27 mouse cellular contexts compared by ENCODE assay signal in genomic region chr1:182727541-182727940, GRCm38 (mm10). TPM values are rescaled to one million over a fixed set of nuclear protein-coding genes. Genes with fewer than 3 reads are reported as not detected.
DNase-seq lines count a peak whose midpoint lies in the region; ATAC-seq and TF ChIP-seq lines count a peak whose summit lies in the region.
"Had no signal": no experiment of that assay in that cellular context is flagged by ENCODE, and none has a peak within 500 bp of the region (broad histone marks: within the 10 kb centered on the region; RNA-seq: fewer than 3 reads in every experiment).

No protein-coding gene starts in this region.

- TF ChIP-seq CTCF in layer of hippocampus, adult 2 months (conservative IDR thresholded peaks at IDR 0.05): no peak
- TF ChIP-seq CTCF in brain, embryonic 14.5 days (IDR thresholded peaks at IDR 0.05; ENCODE audit: borderline replicate concordance, extremely low read depth, insufficient read depth, insufficient read length): no peak

- no peaks in the 10 kb centered on the region for H3K27me3 ChIP-seq in hindbrain, embryonic 10.5 days (ENCODE audit: insufficient read depth, poor library complexity, severe bottlenecking)
- H3K27me3 ChIP-seq in hindbrain, embryonic 11.5 days (ENCODE audit: control insufficient read depth, insufficient read depth, low read length): no peaks in the 10 kb centered on the region
- H3K27me3 ChIP-seq in limb, embryonic 10.5 days (ENCODE audit: low read depth, poor library complexity, severe bottlenecking): no peaks in the 10 kb centered on the region
- H3K27me3 ChIP-seq: hindbrain, embryonic 13.5 days; limb, embryonic 12.5 days; liver, embryonic 13.5 days; lung, embryonic 15.5 days; neural tube, embryonic 13.5 days had no signal

- no peaks in the 10 kb centered on the region for H3K9me3 ChIP-seq in hindbrain, embryonic 10.5 days
- no peaks in the 10 kb centered on the region for H3K9me3 ChIP-seq in hindbrain, embryonic 11.5 days (ENCODE audit: control insufficient read depth, low read length)
- no peaks in the 10 kb centered on the region for H3K9me3 ChIP-seq in limb, embryonic 10.5 days (replicated peaks)
- H3K9me3 ChIP-seq: hindbrain, embryonic 13.5 days; limb, embryonic 12.5 days; liver, embryonic 13.5 days; lung, embryonic 15.5 days; neural tube, embryonic 13.5 days had no signal

- TF ChIP-seq POLR2A in brain, embryonic 14.5 days (IDR thresholded peaks at IDR 0.05; ENCODE audit: borderline replicate concordance, extremely low read depth, insufficient read depth, insufficient read length, poor library complexity, severe bottlenecking): no peak

- no peak for DNase-seq in hindbrain, embryonic 10.5 days (ENCODE audit: low spot score)
- DNase-seq in hindbrain, embryonic 11.5 days (ENCODE audit: low spot score): no peak
- DNase-seq in layer of hippocampus, adult 2 months (ENCODE audit: low spot score in 2 of 2): no peak
- DNase-seq in layer of hippocampus, postnatal 14 days (ENCODE audit: low spot score in 2 of 2): no peak
- DNase-seq in brain, embryonic 14.5 days (ENCODE audit: low read depth): peak; percentile 56
- peak; percentile 25 for DNase-seq in limb, embryonic 10.5 days (ENCODE audit: low spot score)
- no peak for DNase-seq in adrenal gland, postnatal 36 days
- DNase-seq in testis, postnatal 14 days (ENCODE audit: low spot score): no peak
- DNase-seq: adrenal gland, adult 2 months; cerebellum, adult 11-12 months; cerebellum, postnatal 36 days; heart, adult 18-20 months; liver, embryonic 13.5 days had no signal

- 59% methylated on average over 12 of the region's 12 CpGs for WGBS in hindbrain, embryonic 10.5 days
- whole genome bisulfite sequencing in hindbrain, embryonic 11.5 days: 57% methylated on average over 12 of the region's 12 CpGs
- WGBS in limb, embryonic 10.5 days: 65% methylated on average over 12 of the region's 12 CpGs

- ATAC-seq in hindbrain, embryonic 11.5 days (ENCODE audit: low FRiP score): no peak
- ATAC-seq: forebrain, embryonic 16.5 days; intestine, embryonic 16.5 days had no signal

- H3K36me3 ChIP-seq in hindbrain, embryonic 10.5 days: no peaks in the 10 kb centered on the region
- H3K36me3 ChIP-seq in hindbrain, embryonic 11.5 days (ENCODE audit: control insufficient read depth, insufficient read depth, low read length): no peaks in the 10 kb centered on the region
- no peaks in the 10 kb centered on the region for H3K36me3 ChIP-seq in limb, embryonic 10.5 days
- H3K36me3 ChIP-seq: hindbrain, embryonic 13.5 days; limb, embryonic 12.5 days; liver, embryonic 13.5 days; lung, embryonic 15.5 days; neural tube, embryonic 13.5 days had no signal

- H3K27ac ChIP-seq in hindbrain, embryonic 10.5 days: peak overlapping the region; percentile 35; the same call in 1 of the 2 replicates
- H3K27ac ChIP-seq in hindbrain, embryonic 11.5 days (ENCODE audit: low read depth, low read length): no peak overlapping the region
- peak overlapping the region; percentile 62; the same call in 1 of the 2 replicates for H3K27ac ChIP-seq in layer of hippocampus, adult 2 months
- no peak overlapping the region for H3K27ac ChIP-seq in limb, embryonic 10.5 days
- H3K27ac ChIP-seq: hindbrain, embryonic 13.5 days; left cerebral cortex, adult 2 months; limb, embryonic 12.5 days; liver, embryonic 13.5 days; lung, embryonic 15.5 days; macrophage; neural tube, embryonic 13.5 days had no signal

- H3K4me3 ChIP-seq in hindbrain, embryonic 10.5 days: no peak overlapping the region
- H3K4me3 ChIP-seq in hindbrain, embryonic 11.5 days (ENCODE audit: low read depth, low read length): no peak overlapping the region
- H3K4me3 ChIP-seq in layer of hippocampus, adult 2 months: no peak overlapping the region
- no peak overlapping the region for H3K4me3 ChIP-seq in limb, embryonic 10.5 days
- H3K4me3 ChIP-seq: erythroblast, embryonic 14.5 days; hindbrain, embryonic 13.5 days; left cerebral cortex, adult 2 months; limb, embryonic 12.5 days; liver, embryonic 13.5 days; lung, embryonic 15.5 days; neural tube, embryonic 13.5 days had no signal

- no peak overlapping the region for H3K4me2 ChIP-seq in hindbrain, embryonic 11.5 days (replicated peaks; ENCODE audit: low read depth, low read length)
- H3K4me2 ChIP-seq: hindbrain, embryonic 13.5 days; limb, embryonic 12.5 days; liver, embryonic 13.5 days; lung, embryonic 15.5 days; neural tube, embryonic 13.5 days had no signal

- H3K9ac ChIP-seq in hindbrain, embryonic 11.5 days (ENCODE audit: low read depth, low read length): no peak overlapping the region
- H3K9ac ChIP-seq: hindbrain, embryonic 13.5 days; limb, embryonic 12.5 days; liver, embryonic 13.5 days; lung, embryonic 15.5 days; neural tube, embryonic 13.5 days had no signal

- H3K4me1 ChIP-seq in hindbrain, embryonic 10.5 days (replicated peaks): peaks cover 14% of the 10 kb centered on the region; the same call in 1 of the 2 replicates
- H3K4me1 ChIP-seq in hindbrain, embryonic 11.5 days (replicated peaks; ENCODE audit: control insufficient read depth, insufficient read depth, low read length): no peaks in the 10 kb centered on the region
- 0 out of 2 replicates have a peak, but pooled peaks cover 4% of the 10 kb centered on the region for H3K4me1 ChIP-seq in limb, embryonic 10.5 days
- H3K4me1 ChIP-seq: limb, embryonic 12.5 days; liver, embryonic 13.5 days had no signal

RNA-seq across cellular contexts. Expression of gene Ccdc185, which starts 21.4 kb away (rescaled TPM):
- not detected in 2 replicates for polyA plus RNA-seq in hindbrain, embryonic 10.5 days (2016; fragmentation: Nextera tagmentation; extraction: Ambion mirVana)
- polyA plus RNA-seq in hindbrain, embryonic 11.5 days (2014; fragmentation: Nextera tagmentation; extraction: Ambion mirVana): not detected in 2 replicates
- total RNA-seq in layer of hippocampus, adult 2 months (2021): under 1 TPM; 0.23 to 0.34 TPM
- under 1 TPM; 0.25 to 0.31 TPM for total RNA-seq in layer of hippocampus, postnatal 14 days (2021)
- polyA plus RNA-seq in brain, embryonic 14.5 days (2012; rRNA removed): not detected in 2 replicates
- polyA plus RNA-seq in limb, embryonic 10.5 days (2016; fragmentation: Nextera tagmentation; extraction: Ambion mirVana): not detected in 2 replicates
- not detected for total RNA-seq in adrenal gland, postnatal 36 days (2021)
- total RNA-seq: adrenal gland, adult 2 months; gastrocnemius, adult 8-10 months; heart, adult 18-20 months had no signal
- polyA plus RNA-seq: adrenal gland, adult 2 months; embryonic facial prominence, embryonic 11.5 days; erythroblast, embryonic 14.5 days; forebrain, embryonic 16.5 days; heart, postnatal 0 days; hindbrain, embryonic 13.5 days; limb, embryonic 12.5 days; liver, embryonic 13.5 days; lung, embryonic 15.5 days; macrophage; neural tube, embryonic 13.5 days; spleen, adult 2 months; stomach, embryonic 16.5 days had no signal

RNA-seq across cellular contexts. Expression of gene Susd4, which starts 36.1 kb away (rescaled TPM):
- 16.3 and 22.3 TPM in 2 replicates for polyA plus RNA-seq in hindbrain, embryonic 10.5 days (2016; fragmentation: Nextera tagmentation; extraction: Ambion mirVana)
- polyA plus RNA-seq in hindbrain, embryonic 11.5 days (2014; fragmentation: Nextera tagmentation; extraction: Ambion mirVana): 25.9 and 27.2 TPM in 2 replicates
- total RNA-seq in layer of hippocampus, adult 2 months (2021): 100 to 1,000 TPM; 127 to 135 TPM
- 100 to 1,000 TPM; 128 to 131 TPM for total RNA-seq in layer of hippocampus, postnatal 14 days (2021)
- 49.0 and 68.6 TPM in 2 replicates for polyA plus RNA-seq in brain, embryonic 14.5 days (2012; rRNA removed)
- polyA plus RNA-seq in limb, embryonic 10.5 days (2016; fragmentation: Nextera tagmentation; extraction: Ambion mirVana): 11.5 and 11.7 TPM in 2 replicates
- total RNA-seq in adrenal gland, postnatal 36 days (2021): 1 to 10 TPM; 2.2 to 4.1 TPM
- polyA plus RNA-seq: erythroblast, embryonic 14.5 days; macrophage had no signal

Comparison
In these comparisons a context has a peak if more than half of its experiments do, and no peak if none do; other contexts are left out.
1. H3K27ac ChIP-seq: peak in hindbrain, embryonic 10.5 days (single experiment) and layer of hippocampus, adult 2 months (single experiment); none in hindbrain, embryonic 11.5 days (single experiment) and limb, embryonic 10.5 days (single experiment).
2. DNase-seq: peak in brain, embryonic 14.5 days (single experiment) and limb, embryonic 10.5 days (single experiment); none in hindbrain, embryonic 10.5 days (single experiment), hindbrain, embryonic 11.5 days (single experiment), layer of hippocampus, adult 2 months (0 of 2), layer of hippocampus, postnatal 14 days (0 of 2), adrenal gland, postnatal 36 days (0 of 2) and testis, postnatal 14 days (single experiment).